In genomic region chr16:93938400-93938846, GRCm38 (mm10) we compare ENCODE assay signal across 8 mouse cellular contexts. TPM values are rescaled to one million over a fixed set of nuclear protein-coding genes. Genes with fewer than 3 reads are reported as not detected.
DNase-seq lines count a peak whose midpoint lies in the region; ATAC-seq and TF ChIP-seq lines count a peak whose summit lies in the region.

No protein-coding gene starts in this region.

- peak overlapping the region; percentile 70 for H3K4me3 ChIP-seq in gastrocnemius, adult 2 months
- peak overlapping the region; percentile 42 for H3K4me3 ChIP-seq in intestine, embryonic 16.5 days (ENCODE audit: low read length)
- peak overlapping the region; percentile 36 for H3K4me3 ChIP-seq in midbrain, embryonic 16.5 days (ENCODE audit: low read depth, low read length)
- peak overlapping the region; percentile 45 for H3K4me3 ChIP-seq in stomach, embryonic 16.5 days (replicated peaks; ENCODE audit: low read length)

- H3K4me2 ChIP-seq in intestine, embryonic 16.5 days (ENCODE audit: low read depth, low read length) = peak overlapping the region; percentile 55
- H3K4me2 ChIP-seq in midbrain, embryonic 16.5 days (ENCODE audit: low read length) = peak overlapping the region; percentile 69
- peak overlapping the region; percentile 63 for H3K4me2 ChIP-seq in stomach, embryonic 16.5 days (ENCODE audit: low read depth, low read length)

- peak; percentile 36 for DNase-seq in ovary, postnatal 10 days (ENCODE audit: low spot score)
- DNase-seq in ovary, adult 18-20 months (ENCODE audit: low spot score) = no peak
- DNase-seq in cerebellum, adult 9-11 months = peak; percentile 28
- DNase-seq in gastrocnemius, adult 2 months = peak; percentile 73
- peak; percentile 79 for DNase-seq in liver

- ATAC-seq in intestine, embryonic 16.5 days = no peak
- no peak for ATAC-seq in midbrain, embryonic 16.5 days
- ATAC-seq in stomach, embryonic 16.5 days (ENCODE audit: insufficient read depth, low FRiP score) = no peak

- 8% methylated on average over 16 of the region's 16 CpGs for WGBS in intestine, embryonic 16.5 days
- 6% methylated on average over 16 of the region's 16 CpGs for WGBS in midbrain, embryonic 16.5 days
- WGBS in stomach, embryonic 16.5 days = 7% methylated on average over 16 of the region's 16 CpGs

- peak overlapping the region; percentile 64 for H3K27ac ChIP-seq in gastrocnemius, adult 2 months
- no peak overlapping the region for H3K27ac ChIP-seq in intestine, embryonic 16.5 days (ENCODE audit: low read length)
- no peak overlapping the region for H3K27ac ChIP-seq in midbrain, embryonic 16.5 days (ENCODE audit: low read length)
- no peak overlapping the region for H3K27ac ChIP-seq in stomach, embryonic 16.5 days (ENCODE audit: low read length)

- no peaks in the 10 kb centered on the region for H3K36me3 ChIP-seq in intestine, embryonic 16.5 days (ENCODE audit: control insufficient read depth, insufficient read depth, low read length)
- H3K36me3 ChIP-seq in midbrain, embryonic 16.5 days (ENCODE audit: control insufficient read depth, insufficient read depth, low read length) = no peaks in the 10 kb centered on the region
- H3K36me3 ChIP-seq in stomach, embryonic 16.5 days (ENCODE audit: control insufficient read depth, insufficient read depth, low read length) = no peaks in the 10 kb centered on the region

- H3K9ac ChIP-seq in intestine, embryonic 16.5 days (ENCODE audit: low read depth, low read length) = peak overlapping the region; percentile 24
- H3K9ac ChIP-seq in midbrain, embryonic 16.5 days (ENCODE audit: low read depth, low read length) = no peak overlapping the region
- peak overlapping the region; percentile 57 for H3K9ac ChIP-seq in stomach, embryonic 16.5 days (ENCODE audit: low read length)

- H3K4me1 ChIP-seq in intestine, embryonic 16.5 days (ENCODE audit: control insufficient read depth, insufficient read depth, low read length) = peaks cover 3% of the 10 kb centered on the region; the same call in 1 of the 2 replicates
- H3K4me1 ChIP-seq in midbrain, embryonic 16.5 days (ENCODE audit: control insufficient read depth, insufficient read depth, low read length) = no peaks in the 10 kb centered on the region
- H3K4me1 ChIP-seq in stomach, embryonic 16.5 days (ENCODE audit: control insufficient read depth, insufficient read depth, low read length) = no peaks in the 10 kb centered on the region; the same call in 1 of the 2 replicates

- TF ChIP-seq CTCF in gastrocnemius, adult 2 months (IDR thresholded peaks at IDR 0.05) = peak; percentile 87

- peaks cover 2% of the 10 kb centered on the region; the same call in 1 of the 2 replicates for H3K27me3 ChIP-seq in intestine, embryonic 16.5 days (replicated peaks; ENCODE audit: control insufficient read depth, insufficient read depth, low read length)
- H3K27me3 ChIP-seq in midbrain, embryonic 16.5 days (ENCODE audit: control insufficient read depth, insufficient read depth, low read depth, low read length) = peaks cover 15% of the 10 kb centered on the region
- H3K27me3 ChIP-seq in stomach, embryonic 16.5 days (ENCODE audit: control insufficient read depth, insufficient read depth, low read length) = peaks cover 10% of the 10 kb centered on the region

- no peaks in the 10 kb centered on the region for H3K9me3 ChIP-seq in intestine, embryonic 16.5 days (ENCODE audit: control insufficient read depth, low read length)
- H3K9me3 ChIP-seq in midbrain, embryonic 16.5 days (replicated peaks; ENCODE audit: control insufficient read depth, low read length, poor library complexity, severe bottlenecking) = no peaks in the 10 kb centered on the region
- no peaks in the 10 kb centered on the region for H3K9me3 ChIP-seq in stomach, embryonic 16.5 days (replicated peaks; ENCODE audit: control insufficient read depth, low read length)

- intact Hi-C loops in gastrocnemius, adult 2 months (cut with DNase I) = loop anchor here (2.0 to 5.0 kb wide), 2 partner anchors 39 to 322 kb away; no protein-coding TSS in a partner anchor

RNA-seq across cellular contexts. Expression of gene Chaf1b, which starts 54.7 kb away (rescaled TPM):
- under 1 TPM; 0.20 to 0.25 TPM for total RNA-seq in gastrocnemius, adult 2 months (2021)
- 45.1 and 53.5 TPM in 2 replicates for polyA plus RNA-seq in intestine, embryonic 16.5 days (2015; fragmentation: Nextera tagmentation; extraction: Ambion mirVana)
- 12.4 and 15.1 TPM in 2 replicates for polyA plus RNA-seq in midbrain, embryonic 16.5 days (2015; fragmentation: Nextera tagmentation; extraction: Ambion mirVana)
- polyA plus RNA-seq in stomach, embryonic 16.5 days (2015; fragmentation: Nextera tagmentation; extraction: Ambion mirVana) = 42.9 and 45.8 TPM in 2 replicates
